Mouse (Mus musculus): ENCODE measurements around the gene Zdbf2.

GRCm38 (mm10) chr1:63227241-63227640 lies 45.8 kb upstream of the Zdbf2 start:
- no peak for TF ChIP-seq CTCF (IDR thresholded peaks at IDR 0.05; ENCODE audit: control insufficient read depth, insufficient read depth, insufficient replicate concordance, low read depth, low read length)
- no peak for TF ChIP-seq POLR2A (IDR thresholded peaks at IDR 0.05; ENCODE audit: control insufficient read depth, low read depth, low read length)

Measured in testis, adult 2 months (tissue).